Mouse (Mus musculus) lung, embryonic 16.5 days (tissue): Measurements from ENCODE around the gene Rasl10b. TPM values are rescaled to one million over a fixed set of nuclear protein-coding genes. Genes with fewer than 3 reads are reported as not detected.

Source experiments
- ATAC-seq: fragments of 200-750 bp; cut with Nextera tagmentation; 2 replicates; pipeline ENCODE4 v1.8.0; 2017; ENCODE audit warnings: low read depth, mild to moderate bottlenecking, moderate library complexity
- H3K27ac ChIP-seq: fragments of 300-500 bp; sonication (generic); 2 replicates; pipeline ENCODE4 v1.5.1; 2014; ENCODE audit warnings: mild to moderate bottlenecking, control low read depth, low read length
- H3K27me3 ChIP-seq: fragments of 300-500 bp; sonication (generic); 2 replicates; pipeline ENCODE4 v1.6.1; 2014; ENCODE audit warnings: low read depth, low read length, mixed read lengths; ENCODE audit not compliant: control insufficient read depth, insufficient read depth
- H3K36me3 ChIP-seq: fragments of 300-500 bp; sonication (generic); 2 replicates; pipeline ENCODE4 v1.6.1; 2014; ENCODE audit warnings: low read length; ENCODE audit not compliant: control insufficient read depth, insufficient read depth
- H3K4me1 ChIP-seq: fragments of 300-500 bp; sonication (generic); replicated peaks from 2 replicates; pipeline ENCODE4 v1.6.1; 2014; ENCODE audit warnings: low read length, mixed read lengths; ENCODE audit not compliant: control insufficient read depth, insufficient read depth
- H3K4me2 ChIP-seq: fragments of 300-500 bp; sonication (generic); 2 replicates; pipeline ENCODE4 v1.6.1; 2014; ENCODE audit warnings: low read depth, low read length, control low read depth
- H3K4me3 ChIP-seq: fragments of 300-500 bp; sonication (generic); 2 replicates; pipeline ENCODE4 v1.5.1; 2014; ENCODE audit warnings: mild to moderate bottlenecking, low read length, control low read depth
- H3K9ac ChIP-seq: fragments of 300-500 bp; sonication (generic); 2 replicates; pipeline ENCODE4 v1.6.1; 2014; ENCODE audit warnings: low read length, control low read depth
- H3K9me3 ChIP-seq: fragments of 300-500 bp; sonication (generic); 2 replicates; pipeline ENCODE4 v1.6.1; 2016; ENCODE audit warnings: low read length; ENCODE audit not compliant: control insufficient read depth
- WGBS: fragments of 180-500 bp; shearing (Covaris S2); extraction: QIAGEN DNeasy Blood & Tissue Kit; methylation state at CpG from one replicate; pipeline ENCODE4 v1.1.7; 2014; 5-methylcytosine and 5-hydroxymethylcytosine counted together
- polyA plus RNA-seq: library from polyadenylated mRNA; unstranded; fragments of >200 nt; fragmentation: Nextera tagmentation; extraction: Ambion mirVana; gene quantifications from 2 replicates; pipeline ENCODE4 v1.2.1, GENCODE M21; 2015

Gene Rasl10b
- polyA plus RNA-seq, 1 experiment from 2014 or later: 0.41 TPM

DNA sequence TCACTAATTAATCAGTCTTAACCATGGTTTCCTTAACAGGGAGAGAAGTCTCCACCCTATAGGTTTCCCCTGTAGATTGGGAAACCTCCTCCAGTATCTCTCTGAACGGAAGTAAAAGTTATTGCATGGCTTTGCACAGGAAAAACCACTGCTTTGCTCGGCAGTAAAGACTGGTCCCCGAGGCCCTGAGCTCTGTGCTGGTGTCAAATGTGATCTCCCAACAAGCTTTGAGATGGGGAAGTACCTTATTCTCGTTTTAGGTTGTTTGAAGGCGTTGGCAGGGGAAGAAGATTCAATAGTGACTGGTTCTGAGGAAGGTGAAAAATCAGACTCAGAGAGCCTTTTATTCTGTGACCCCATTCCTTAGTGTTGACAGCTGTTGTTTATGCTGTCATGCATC is 10.2 kb upstream of the Rasl10b start:
- WGBS: 72% methylated on average over 5 of the region's 5 CpGs
- no peak for ATAC-seq
- H3K36me3 ChIP-seq: peaks cover 17% of the 10 kb centered on the region
- no peaks in the 10 kb centered on the region for H3K9me3 ChIP-seq
- H3K27ac ChIP-seq: no peak overlapping the region
- H3K9ac ChIP-seq: no peak overlapping the region
- no peaks in the 10 kb centered on the region for H3K27me3 ChIP-seq
- no peak overlapping the region for H3K4me2 ChIP-seq
- H3K4me1 ChIP-seq: no peaks in the 10 kb centered on the region
- H3K4me3 ChIP-seq: no peak overlapping the region

DNA sequence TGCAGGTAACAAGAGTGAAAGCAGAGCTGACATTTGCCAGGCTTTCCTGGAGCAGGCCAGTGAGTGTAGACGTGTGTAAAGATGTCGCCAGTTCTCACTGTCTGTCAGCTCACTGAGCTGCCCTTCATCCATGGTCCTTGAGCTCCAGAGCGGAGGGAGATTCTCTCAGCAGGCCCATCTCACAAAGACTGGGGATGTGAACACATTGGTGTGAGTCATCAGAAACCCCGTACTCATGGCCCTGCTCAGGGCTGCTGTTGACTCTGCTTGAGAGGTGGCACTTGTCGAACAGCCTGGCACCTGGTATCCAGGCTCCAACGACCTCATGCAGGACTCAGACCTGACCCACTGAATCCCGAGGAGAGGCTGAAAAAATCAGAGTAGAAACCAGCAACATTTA is 5.2 kb upstream of the Rasl10b start:
- Histone ChIP-seq H3K4me3 (no peak overlapping the region), H3K27me3 (no peaks in the 10 kb centered on the region), H3K9me3 (no peaks in the 10 kb centered on the region), H3K4me2 (no peak overlapping the region), H3K36me3 (peaks cover 13% of the 10 kb centered on the region), H3K4me1 (no peaks in the 10 kb centered on the region), H3K27ac (no peak overlapping the region), H3K9ac (no peak overlapping the region)
- no peak for ATAC-seq
- 66% methylated on average over 7 of the region's 7 CpGs for WGBS

DNA sequence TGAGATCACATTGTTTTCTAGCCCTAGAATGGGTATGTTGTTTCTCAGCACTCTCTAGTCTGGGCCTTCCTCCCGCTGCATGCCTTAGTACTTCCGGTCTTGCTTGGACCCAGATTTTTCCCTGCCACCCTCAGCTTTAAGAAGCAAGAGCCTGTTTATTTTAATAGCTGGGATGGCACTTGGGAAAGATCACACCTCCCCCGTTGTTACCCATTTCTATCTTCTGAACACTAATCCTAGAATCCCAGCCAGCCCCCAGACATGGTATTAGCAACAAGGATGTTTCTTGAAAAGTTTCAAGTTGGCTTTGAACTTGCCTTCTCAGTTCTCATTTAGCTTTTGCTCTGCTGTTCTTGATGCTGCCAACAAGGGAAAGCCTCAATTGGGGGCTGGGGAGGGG is 2.5 kb upstream of the Rasl10b start:
- no peak overlapping the region for H3K27ac ChIP-seq
- H3K36me3 ChIP-seq: peaks cover 10% of the 10 kb centered on the region; the same call in 1 of the 2 replicates
- no peaks in the 10 kb centered on the region for H3K9me3 ChIP-seq
- ATAC-seq: no peak
- H3K9ac ChIP-seq: no peak overlapping the region
- 46% methylated on average over 3 of the region's 3 CpGs for WGBS
- H3K4me1 ChIP-seq: 0 out of 2 replicates have a peak, but pooled peaks cover 7% of the 10 kb centered on the region
- H3K4me3 ChIP-seq: no peak overlapping the region
- peaks cover 2% of the 10 kb centered on the region; the same call in 1 of the 2 replicates for H3K27me3 ChIP-seq
- no peak overlapping the region for H3K4me2 ChIP-seq

DNA sequence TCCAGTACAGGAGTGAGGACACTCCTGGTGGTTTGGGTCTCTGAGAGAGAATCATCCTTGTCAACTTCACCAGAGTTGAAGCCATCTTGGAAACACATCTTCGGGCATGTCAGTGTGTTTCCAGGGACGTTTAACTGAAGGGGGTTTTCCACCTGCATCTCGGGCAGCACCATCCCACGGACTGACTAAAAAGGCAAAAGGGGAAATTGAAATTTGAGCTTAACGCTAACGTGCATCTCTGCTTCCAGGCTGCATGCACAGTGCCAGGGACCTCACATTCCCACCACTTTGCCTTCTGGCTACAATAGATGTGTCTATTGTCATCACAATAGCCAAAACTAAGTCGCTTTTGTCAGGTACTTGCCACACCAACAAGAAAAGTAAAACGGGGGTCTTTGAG is 695 bp upstream of the Rasl10b start:
- Histone ChIP-seq H3K27ac (no peak overlapping the region), H3K36me3 (no peaks in the 10 kb centered on the region), H3K9ac (no peak overlapping the region), H3K4me2 (no peak overlapping the region), H3K4me3 (no peak overlapping the region), H3K27me3 (peaks cover 2% of the 10 kb centered on the region; the same call in 1 of the 2 replicates), H3K9me3 (no peaks in the 10 kb centered on the region), H3K4me1 (0 out of 2 replicates have a peak, but pooled peaks cover 7% of the 10 kb centered on the region)
- 30% methylated on average over 8 of the region's 8 CpGs for WGBS
- ATAC-seq: no peak

DNA sequence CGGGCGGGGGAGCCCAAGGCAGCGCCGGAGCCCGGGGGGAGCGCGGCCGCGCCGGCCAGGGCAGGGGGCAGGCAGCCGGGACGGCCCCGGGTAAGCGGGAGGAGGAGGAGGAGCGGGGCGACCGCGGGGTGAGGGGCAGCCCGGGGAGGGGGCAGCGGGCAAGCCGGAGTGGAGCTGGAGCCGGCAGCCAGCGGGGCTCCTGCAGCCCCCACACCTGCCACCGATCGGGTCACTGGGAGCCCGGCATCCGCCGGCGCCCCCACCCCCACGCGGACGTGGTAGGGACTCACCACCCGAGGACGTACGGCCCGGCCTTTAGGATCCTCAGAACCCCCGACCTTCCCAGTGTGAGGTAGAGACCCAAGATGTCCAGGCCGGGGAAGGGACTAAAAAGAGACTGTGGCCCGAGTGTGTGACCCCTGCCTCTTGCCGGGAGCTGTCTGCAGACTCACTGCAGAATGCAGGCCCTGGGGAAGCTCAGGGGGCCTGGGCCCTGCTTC is 905 bp downstream of the Rasl10b start:
- under 1% methylated on average over 25 of the region's 40 CpGs for WGBS
- H3K9ac ChIP-seq: peak overlapping the region; percentile 69

DNA sequence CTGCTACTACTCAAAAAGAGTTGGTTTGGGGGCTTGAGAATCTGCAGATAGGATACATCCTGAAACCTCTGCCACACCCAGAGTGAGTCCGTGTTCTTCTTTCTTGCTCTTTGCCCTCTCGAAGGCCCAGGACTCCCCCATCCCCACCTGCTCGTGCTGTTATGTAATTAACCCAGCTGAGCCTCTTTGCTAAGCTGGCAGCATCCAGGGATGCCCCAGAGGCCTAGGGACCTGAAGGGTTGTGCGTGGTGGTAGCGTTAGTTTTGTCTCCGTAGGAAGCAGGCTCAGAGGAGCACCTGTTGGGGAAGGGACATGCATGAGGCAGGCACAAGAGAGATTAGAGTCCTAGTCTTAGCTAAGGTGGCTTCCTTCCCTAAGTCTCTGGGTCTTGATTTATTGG is 1.6 kb downstream of the Rasl10b start:
- Histone ChIP-seq H3K36me3 (no peaks in the 10 kb centered on the region), H3K27ac (no peak overlapping the region), H3K9me3 (no peaks in the 10 kb centered on the region), H3K4me2 (no peak overlapping the region), H3K4me3 (no peak overlapping the region), H3K27me3 (peaks cover 2% of the 10 kb centered on the region; the same call in 1 of the 2 replicates), H3K4me1 (0 out of 2 replicates have a peak, but pooled peaks cover 7% of the 10 kb centered on the region), H3K9ac (no peak overlapping the region)
- no peak for ATAC-seq
- 62% methylated on average over 6 of the region's 6 CpGs for WGBS

More for the DNA sequence above, 905 bp downstream of the Rasl10b start:
- Histone ChIP-seq H3K36me3 (no peaks in the 10 kb centered on the region), H3K27ac (no peak overlapping the region), H3K27me3 (peaks cover 2% of the 10 kb centered on the region; the same call in 1 of the 2 replicates), H3K9me3 (no peaks in the 10 kb centered on the region), H3K4me2 (peak overlapping the region; percentile 99), H3K4me3 (peak overlapping the region; percentile 72), H3K4me1 (0 out of 2 replicates have a peak, but pooled peaks cover 7% of the 10 kb centered on the region)
- ATAC-seq: peak; percentile 43

DNA sequence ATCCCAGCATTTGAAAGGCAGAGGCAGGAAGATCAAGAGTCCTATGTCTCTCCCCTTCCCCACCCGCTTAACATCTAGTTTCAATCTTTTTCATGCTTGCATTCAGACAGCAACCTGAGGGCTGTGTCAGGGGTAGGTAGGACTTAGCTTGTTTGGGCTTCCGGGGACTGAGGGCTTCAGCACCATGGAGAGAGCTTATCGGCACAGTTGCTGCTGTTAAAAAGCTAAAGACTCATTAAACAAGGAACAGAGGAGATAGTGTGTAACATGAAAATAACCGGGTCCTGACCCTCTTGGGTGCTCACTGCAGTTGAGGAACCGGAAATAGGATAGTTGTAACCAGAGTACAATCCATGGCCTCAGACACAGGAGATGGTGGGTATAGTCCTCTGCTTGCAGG is 8.1 kb downstream of the Rasl10b start:
- WGBS: 3% methylated on average over 5 of the region's 5 CpGs
- no peaks in the 10 kb centered on the region for H3K36me3 ChIP-seq
- H3K4me1 ChIP-seq: peaks cover 3% of the 10 kb centered on the region; the same call in 1 of the 2 replicates
- H3K4me2 ChIP-seq: no peak overlapping the region
- H3K27ac ChIP-seq: no peak overlapping the region
- H3K9me3 ChIP-seq: no peaks in the 10 kb centered on the region
- H3K4me3 ChIP-seq: no peak overlapping the region
- H3K9ac ChIP-seq: no peak overlapping the region
- ATAC-seq: no peak
- peaks cover 15% of the 10 kb centered on the region for H3K27me3 ChIP-seq

DNA sequence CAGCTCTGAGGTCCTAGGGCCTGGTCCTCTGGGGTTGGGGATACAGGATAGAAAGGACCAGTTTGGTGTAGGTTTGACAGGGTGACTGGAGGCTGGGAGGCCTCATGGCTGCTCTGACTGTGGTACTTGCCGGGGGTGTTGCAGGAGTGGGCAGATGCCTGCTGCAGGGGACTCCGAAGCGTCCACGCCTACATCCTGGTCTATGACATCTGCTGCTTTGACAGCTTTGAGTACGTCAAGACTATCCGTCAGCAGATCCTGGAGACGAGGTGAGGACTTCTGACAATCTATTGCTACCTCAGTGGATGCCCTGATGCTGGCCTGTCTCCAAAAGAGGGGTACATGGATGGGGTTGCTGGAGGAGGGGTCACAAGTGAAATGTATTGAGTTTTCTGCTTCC is 8.8 kb downstream of the Rasl10b start:
- Histone ChIP-seq H3K27me3 (peaks cover 15% of the 10 kb centered on the region), H3K4me2 (no peak overlapping the region), H3K36me3 (no peaks in the 10 kb centered on the region), H3K9ac (no peak overlapping the region), H3K27ac (no peak overlapping the region), H3K9me3 (no peaks in the 10 kb centered on the region), H3K4me3 (no peak overlapping the region), H3K4me1 (peaks cover 3% of the 10 kb centered on the region; the same call in 1 of the 2 replicates)
- ATAC-seq: no peak
- 77% methylated on average over 7 of the region's 7 CpGs for WGBS

DNA sequence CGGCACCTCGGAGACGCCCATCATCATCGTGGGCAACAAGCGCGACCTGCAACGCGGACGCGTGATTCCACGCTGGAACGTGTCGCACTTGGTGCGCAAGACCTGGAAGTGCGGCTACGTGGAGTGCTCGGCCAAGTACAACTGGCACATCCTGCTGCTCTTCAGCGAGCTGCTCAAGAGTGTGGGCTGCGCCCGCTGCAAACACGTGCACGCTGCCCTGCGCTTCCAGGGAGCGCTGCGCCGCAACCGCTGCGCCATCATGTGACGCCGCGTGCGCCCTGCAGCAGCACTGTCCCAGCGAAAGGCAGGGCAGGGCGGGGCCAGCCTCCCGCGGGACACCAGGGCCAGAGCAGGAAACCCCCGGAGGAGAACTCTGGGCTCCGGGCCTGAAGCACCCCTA is 9.6 kb downstream of the Rasl10b start:
- no peaks in the 10 kb centered on the region for H3K36me3 ChIP-seq
- H3K4me3 ChIP-seq: no peak overlapping the region
- WGBS: 8% methylated on average over 38 of the region's 38 CpGs
- H3K4me1 ChIP-seq: peaks cover 3% of the 10 kb centered on the region; the same call in 1 of the 2 replicates
- H3K27me3 ChIP-seq: peaks cover 15% of the 10 kb centered on the region
- ATAC-seq: peak; percentile 58; the same call in 1 of the 2 replicates
- H3K9ac ChIP-seq: no peak overlapping the region
- H3K27ac ChIP-seq: no peak overlapping the region
- no peak overlapping the region for H3K4me2 ChIP-seq
- H3K9me3 ChIP-seq: no peaks in the 10 kb centered on the region
